Mouse (Mus musculus): ENCODE measurements at regions not wholly inside any gene's neighbourhood (a gene's known extent, or its start where the extent isn't known, plus 50 kb on each side); places are given as distances from the start of the nearest gene placed in this dataset.

- Histone ChIP-seq H3K4me2 (replicated peaks; ENCODE audit: low read depth, low read length) (no peak overlapping the region), H3K4me1 (ENCODE audit: control insufficient read depth, insufficient read depth, low read length) (no peaks in the 10 kb centered on the region), H3K27me3 (ENCODE audit: control insufficient read depth, insufficient read depth, low read length) (no peaks in the 10 kb centered on the region), H3K27ac (ENCODE audit: low read depth, low read length) (no peak overlapping the region), H3K9ac (ENCODE audit: low read depth, low read length) (no peak overlapping the region), H3K4me3 (ENCODE audit: low read length) (no peak overlapping the region), H3K36me3 (ENCODE audit: control insufficient read depth, insufficient read depth, low read length) (no peaks in the 10 kb centered on the region), H3K9me3 (ENCODE audit: control insufficient read depth, low read length) (no peaks in the 10 kb centered on the region)
- 93% methylated on average over 5 of the region's 5 CpGs for WGBS
- ATAC-seq (ENCODE audit: low FRiP score, low TSS enrichment): no peak
Observed at GRCm38 (mm10) chr15:5743893-5744292, 499.9 kb upstream of the Ptger4 start.

DNA sequence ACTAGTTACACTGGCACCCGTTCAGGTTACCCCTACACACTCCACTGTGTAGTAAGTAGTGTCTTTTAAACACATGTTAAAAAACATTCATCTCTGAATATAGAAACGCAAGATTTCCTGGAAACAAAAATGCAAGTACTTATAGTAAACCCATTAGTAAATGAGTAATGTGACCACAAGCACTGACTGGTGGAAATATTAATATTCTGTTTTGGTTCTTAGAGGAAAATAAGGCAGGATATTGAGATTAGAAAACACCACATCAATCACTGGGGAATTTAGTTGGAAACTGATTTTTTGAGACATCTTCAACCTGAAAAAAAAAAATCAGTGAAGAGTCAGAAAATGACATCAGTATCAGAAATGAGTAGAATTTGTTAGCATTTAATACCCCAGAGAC lies 514.7 kb upstream of the Ptger4 start:
- Histone ChIP-seq H3K4me2 (replicated peaks; ENCODE audit: low read depth, low read length) (no peak overlapping the region), H3K9ac (ENCODE audit: low read depth, low read length) (no peak overlapping the region), H3K27me3 (ENCODE audit: control insufficient read depth, insufficient read depth, low read length) (no peaks in the 10 kb centered on the region), H3K27ac (ENCODE audit: low read depth, low read length) (no peak overlapping the region), H3K36me3 (ENCODE audit: control insufficient read depth, insufficient read depth, low read length) (no peaks in the 10 kb centered on the region), H3K9me3 (ENCODE audit: control insufficient read depth, low read length) (no peaks in the 10 kb centered on the region), H3K4me3 (ENCODE audit: low read length) (no peak overlapping the region), H3K4me1 (ENCODE audit: control insufficient read depth, insufficient read depth, low read length) (no peaks in the 10 kb centered on the region)
- no peak for ATAC-seq (ENCODE audit: low FRiP score, low TSS enrichment)
- WGBS: 87% methylated on average over 2 of the region's 2 CpGs

DNA sequence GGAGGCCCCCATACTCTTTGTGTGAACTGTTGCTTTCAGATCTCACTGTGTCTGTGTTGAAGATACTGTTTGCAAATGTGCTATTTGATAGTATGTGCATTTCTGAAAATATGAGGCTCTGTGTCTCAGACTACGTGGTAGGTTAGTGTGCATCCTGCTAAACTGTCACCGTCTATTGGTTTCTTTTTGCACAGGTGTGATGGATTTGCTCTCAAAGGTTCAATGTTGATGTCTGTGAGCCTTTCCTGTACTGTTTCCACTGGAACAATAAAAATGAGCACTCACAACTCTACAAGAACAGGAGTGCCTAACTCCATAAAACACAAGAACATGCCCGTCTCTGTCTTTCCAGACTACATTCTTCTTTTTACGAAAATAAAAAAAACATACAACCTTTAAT lies 518.2 kb upstream of the Ptger4 start:
- Histone ChIP-seq H3K9ac (ENCODE audit: low read depth, low read length) (no peak overlapping the region), H3K4me3 (ENCODE audit: low read length) (no peak overlapping the region), H3K27me3 (ENCODE audit: control insufficient read depth, insufficient read depth, low read length) (no peaks in the 10 kb centered on the region), H3K9me3 (ENCODE audit: control insufficient read depth, low read length) (no peaks in the 10 kb centered on the region), H3K4me2 (replicated peaks; ENCODE audit: low read depth, low read length) (no peak overlapping the region), H3K27ac (ENCODE audit: low read depth, low read length) (no peak overlapping the region), H3K4me1 (ENCODE audit: control insufficient read depth, insufficient read depth, low read length) (no peaks in the 10 kb centered on the region), H3K36me3 (ENCODE audit: control insufficient read depth, insufficient read depth, low read length) (no peaks in the 10 kb centered on the region)
- no peak for ATAC-seq (ENCODE audit: low FRiP score, low TSS enrichment)
- WGBS: 89% methylated on average over 4 of the region's 4 CpGs

- H3K4me2 ChIP-seq (replicated peaks; ENCODE audit: low read depth, low read length): no peak overlapping the region
- H3K36me3 ChIP-seq (ENCODE audit: control insufficient read depth, insufficient read depth, low read length): no peaks in the 10 kb centered on the region
- no peak overlapping the region for H3K4me3 ChIP-seq (ENCODE audit: low read length)
- no peak overlapping the region for H3K9ac ChIP-seq (ENCODE audit: low read depth, low read length)
- no peaks in the 10 kb centered on the region for H3K4me1 ChIP-seq (ENCODE audit: control insufficient read depth, insufficient read depth, low read length)
- ATAC-seq (ENCODE audit: low FRiP score, low TSS enrichment): no peak
- WGBS: 87% methylated on average over 4 of the region's 4 CpGs
- no peak overlapping the region for H3K27ac ChIP-seq (ENCODE audit: low read depth, low read length)
- no peaks in the 10 kb centered on the region for H3K9me3 ChIP-seq (ENCODE audit: control insufficient read depth, low read length)
- H3K27me3 ChIP-seq (ENCODE audit: control insufficient read depth, insufficient read depth, low read length): no peaks in the 10 kb centered on the region
Observed at GRCm38 (mm10) chr15:5777074-5777473, 522.5 kb upstream of the Dab2 start.

DNA sequence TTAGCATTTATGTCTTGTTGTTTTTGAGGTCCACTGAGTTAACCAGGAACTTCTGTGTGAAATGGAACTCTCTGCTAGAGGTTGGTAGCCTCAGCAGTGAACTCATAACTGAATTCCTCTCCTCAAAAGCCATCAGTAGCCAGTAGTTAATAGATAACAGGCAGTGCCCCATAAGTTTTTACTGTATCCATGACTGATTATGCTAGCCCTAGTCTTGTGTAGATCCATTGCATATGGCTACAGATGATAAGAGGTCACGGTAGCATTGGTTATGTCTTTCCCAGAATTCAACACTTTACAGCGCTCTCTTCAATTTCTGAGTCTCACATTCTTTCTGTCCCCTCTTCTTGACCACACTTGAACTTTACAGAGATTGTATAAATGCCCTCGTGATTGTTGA lies 499.7 kb upstream of the Dab2 start:
- ATAC-seq (ENCODE audit: low FRiP score, low TSS enrichment): no peak
- 90% methylated on average over 3 of the region's 3 CpGs for WGBS

DNA sequence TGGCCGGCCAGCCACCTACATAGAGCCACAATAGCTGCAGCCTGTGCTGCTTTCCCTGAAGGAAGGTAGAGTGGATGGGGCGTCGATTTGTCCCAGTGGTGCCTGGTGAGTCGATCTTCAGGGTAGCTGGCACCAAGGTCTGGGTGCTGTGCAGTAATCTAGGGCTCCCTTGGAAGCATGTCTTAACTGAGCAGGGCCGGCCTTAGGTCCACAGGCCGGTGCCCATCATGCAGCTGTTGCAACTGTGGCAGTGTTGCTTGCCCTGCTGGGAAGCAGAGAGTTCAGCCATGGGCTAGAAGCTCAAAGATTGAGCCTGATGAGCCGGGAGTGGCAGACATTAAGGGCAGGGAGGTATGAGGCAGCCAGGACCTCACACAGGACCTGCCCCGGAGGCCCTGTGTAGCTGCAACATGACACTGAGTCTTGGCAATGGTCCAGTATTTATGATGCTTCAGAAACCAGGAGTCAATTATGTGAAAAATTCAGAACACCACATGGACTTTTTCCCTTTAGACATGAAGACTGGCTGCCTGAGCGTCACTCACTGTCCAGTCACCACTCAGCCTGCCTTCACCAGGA lies 488.3 kb upstream of the Dab2 start:
- H3K9ac ChIP-seq (ENCODE audit: low read depth, low read length): no peak overlapping the region
- H3K4me2 ChIP-seq (replicated peaks; ENCODE audit: low read depth, low read length): no peak overlapping the region
- H3K4me3 ChIP-seq (ENCODE audit: low read length): no peak overlapping the region
- no peaks in the 10 kb centered on the region for H3K36me3 ChIP-seq (ENCODE audit: control insufficient read depth, insufficient read depth, low read length)
- ATAC-seq (ENCODE audit: low FRiP score, low TSS enrichment): no peak
- H3K27me3 ChIP-seq (ENCODE audit: control insufficient read depth, insufficient read depth, low read length): no peaks in the 10 kb centered on the region
- H3K27ac ChIP-seq (ENCODE audit: low read depth, low read length): no peak overlapping the region
- no peaks in the 10 kb centered on the region for H3K4me1 ChIP-seq (ENCODE audit: control insufficient read depth, insufficient read depth, low read length)
- 71% methylated on average over 9 of the region's 9 CpGs for WGBS
- no peaks in the 10 kb centered on the region for H3K9me3 ChIP-seq (ENCODE audit: control insufficient read depth, low read length)

More for the DNA sequence above, 499.7 kb upstream of the Dab2 start:
- Histone ChIP-seq H3K4me1 (ENCODE audit: control insufficient read depth, insufficient read depth, low read length) (no peaks in the 10 kb centered on the region), H3K27ac (ENCODE audit: low read depth, low read length) (no peak overlapping the region), H3K9ac (ENCODE audit: low read depth, low read length) (no peak overlapping the region), H3K27me3 (ENCODE audit: control insufficient read depth, insufficient read depth, low read length) (no peaks in the 10 kb centered on the region), H3K9me3 (ENCODE audit: control insufficient read depth, low read length) (no peaks in the 10 kb centered on the region), H3K4me3 (ENCODE audit: low read length) (no peak overlapping the region), H3K36me3 (ENCODE audit: control insufficient read depth, insufficient read depth, low read length) (no peaks in the 10 kb centered on the region), H3K4me2 (replicated peaks; ENCODE audit: low read depth, low read length) (no peak overlapping the region)

GRCm38 (mm10) chr15:5811958-5812357 lies 487.6 kb upstream of the Dab2 start:
- Histone ChIP-seq H3K27me3 (ENCODE audit: control insufficient read depth, insufficient read depth, low read length) (no peaks in the 10 kb centered on the region), H3K9ac (ENCODE audit: low read depth, low read length) (no peak overlapping the region), H3K4me1 (ENCODE audit: control insufficient read depth, insufficient read depth, low read length) (no peaks in the 10 kb centered on the region), H3K9me3 (ENCODE audit: control insufficient read depth, low read length) (no peaks in the 10 kb centered on the region), H3K4me3 (ENCODE audit: low read length) (no peak overlapping the region), H3K36me3 (ENCODE audit: control insufficient read depth, insufficient read depth, low read length) (no peaks in the 10 kb centered on the region), H3K27ac (ENCODE audit: low read depth, low read length) (no peak overlapping the region), H3K4me2 (replicated peaks; ENCODE audit: low read depth, low read length) (no peak overlapping the region)
- 95% methylated on average over 1 of the region's 1 CpGs for WGBS
- no peak for ATAC-seq (ENCODE audit: low FRiP score, low TSS enrichment)

- no peak overlapping the region for H3K27ac ChIP-seq (ENCODE audit: low read depth, low read length)
- H3K4me1 ChIP-seq (ENCODE audit: control insufficient read depth, insufficient read depth, low read length): no peaks in the 10 kb centered on the region
- no peak for ATAC-seq (ENCODE audit: low FRiP score, low TSS enrichment)
- H3K27me3 ChIP-seq (ENCODE audit: control insufficient read depth, insufficient read depth, low read length): no peaks in the 10 kb centered on the region
- H3K9ac ChIP-seq (ENCODE audit: low read depth, low read length): no peak overlapping the region
- H3K36me3 ChIP-seq (ENCODE audit: control insufficient read depth, insufficient read depth, low read length): no peaks in the 10 kb centered on the region
- no peak overlapping the region for H3K4me2 ChIP-seq (replicated peaks; ENCODE audit: low read depth, low read length)
- WGBS: 73% methylated on average over 7 of the region's 7 CpGs
- H3K4me3 ChIP-seq (ENCODE audit: low read length): no peak overlapping the region
- no peaks in the 10 kb centered on the region for H3K9me3 ChIP-seq (ENCODE audit: control insufficient read depth, low read length)
Observed at GRCm38 (mm10) chr15:5817901-5818576, 481.5 kb upstream of the Dab2 start.

- Histone ChIP-seq H3K4me1 (ENCODE audit: control insufficient read depth, insufficient read depth, low read length) (no peaks in the 10 kb centered on the region), H3K4me2 (replicated peaks; ENCODE audit: low read depth, low read length) (no peak overlapping the region), H3K9me3 (ENCODE audit: control insufficient read depth, low read length) (no peaks in the 10 kb centered on the region), H3K27ac (ENCODE audit: low read depth, low read length) (no peak overlapping the region), H3K27me3 (ENCODE audit: control insufficient read depth, insufficient read depth, low read length) (no peaks in the 10 kb centered on the region), H3K36me3 (ENCODE audit: control insufficient read depth, insufficient read depth, low read length) (no peaks in the 10 kb centered on the region), H3K4me3 (ENCODE audit: low read length) (no peak overlapping the region), H3K9ac (ENCODE audit: low read depth, low read length) (no peak overlapping the region)
- no peak for ATAC-seq (ENCODE audit: low FRiP score, low TSS enrichment)
- 77% methylated on average over 4 of the region's 4 CpGs for WGBS
Observed at GRCm38 (mm10) chr15:5839963-5840362, 459.6 kb upstream of the Dab2 start.

All from kidney, embryonic 14.5 days (tissue).